Mouse (Mus musculus): Measurements from ENCODE around the gene Cgrrf1. TPM values are rescaled to one million over a fixed set of nuclear protein-coding genes. Genes with fewer than 3 reads are reported as not detected.

Gene Cgrrf1
- polyA plus RNA-seq, 1 experiment from 2014 or later: 20.2 TPM

DNA sequence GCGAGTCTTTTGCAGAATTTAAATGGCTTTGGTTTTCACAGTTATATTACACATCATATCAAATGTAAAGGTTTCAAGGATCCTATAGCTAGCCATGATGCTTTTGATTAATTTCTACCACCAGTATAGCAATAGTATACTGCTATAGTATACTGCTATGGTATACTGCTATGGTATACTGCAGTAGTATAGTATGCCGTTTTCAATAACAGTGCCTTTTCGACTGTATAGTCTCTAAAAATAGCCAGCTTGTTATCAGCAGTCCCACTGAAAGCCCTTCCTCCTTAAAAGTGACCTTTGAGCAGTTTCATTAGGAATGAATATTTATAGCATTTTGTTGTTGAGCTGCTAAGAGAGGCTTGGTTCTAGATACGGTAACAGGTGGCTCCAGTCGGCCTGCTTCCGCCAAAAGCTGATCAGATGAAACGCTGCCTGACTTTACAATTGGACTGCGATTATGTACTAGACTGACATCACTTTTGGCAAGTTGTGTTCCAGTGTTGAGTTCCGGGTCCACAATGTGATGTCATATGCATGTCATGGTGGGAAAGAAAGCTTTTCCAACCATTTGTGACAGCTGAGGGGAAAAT lies 70.7 kb downstream of the Cgrrf1 start:
- ATAC-seq (ENCODE audit: low FRiP score): no peak
- Histone ChIP-seq H3K4me1 (no peaks in the 10 kb centered on the region), H3K4me2 (no peak overlapping the region), H3K9ac (replicated peaks) (no peak overlapping the region), H3K27me3 (replicated peaks) (no peaks in the 10 kb centered on the region), H3K9me3 (replicated peaks) (no peaks in the 10 kb centered on the region), H3K27ac (replicated peaks) (no peak overlapping the region), H3K4me3 (replicated peaks) (no peak overlapping the region), H3K36me3 (no peaks in the 10 kb centered on the region)
- WGBS: 93% methylated on average over 9 of the region's 9 CpGs

Other genes with a start within 250 kb of the Cgrrf1 start
- 9.1 and 15.0 TPM in 2 replicates for gene Cdkn3, start 71.6 kb upstream of the Cgrrf1 start, polyA plus RNA-seq (2015; fragmentation: Nextera tagmentation; extraction: Ambion mirVana)
- 200 and 204 TPM in 2 replicates for gene Cnih1, start 43.7 kb upstream of the Cgrrf1 start, polyA plus RNA-seq (2015; fragmentation: Nextera tagmentation; extraction: Ambion mirVana)
- 116 and 123 TPM in 2 replicates for gene Gmfb, start 9.9 kb upstream of the Cgrrf1 start, polyA plus RNA-seq (2015; fragmentation: Nextera tagmentation; extraction: Ambion mirVana)
- 5.1 and 5.2 TPM in 2 replicates for gene Samd4, start 50.7 kb downstream of the Cgrrf1 start, polyA plus RNA-seq (2015; fragmentation: Nextera tagmentation; extraction: Ambion mirVana)